Mouse (Mus musculus) mature B cell (primary cell): Measurements from ENCODE around the gene Bmp6.

Experiments used
- in situ Hi-C: fragments of 300-500 bp; cut with MboI; formaldehyde crosslinking; loops from 2 replicates; pipeline ENCODE4 v1.14.3; 2019

Bmp6 gene

GRCm38 (mm10) chr13:38353420-38354255, 8.7 kb downstream of the Bmp6 start:
- in situ Hi-C loops: no loop called here

GRCm38 (mm10) chr13:38354284-38354683, 9.4 kb downstream of the Bmp6 start:
- in situ Hi-C loops: no loop called here

- in situ Hi-C loops: no loop called here
These were observed 14.1 kb downstream of the Bmp6 start for GRCm38 (mm10) chr13:38359045-38359444.

- in situ Hi-C loops: no loop called here
These were observed 17.8 kb downstream of the Bmp6 start for GRCm38 (mm10) chr13:38362751-38363150.

GRCm38 (mm10) chr13:38363869-38364268, 19.0 kb downstream of the Bmp6 start:
- in situ Hi-C loops: no loop called here

GRCm38 (mm10) chr13:38369624-38370023, 24.7 kb downstream of the Bmp6 start:
- in situ Hi-C loops: no loop called here

- in situ Hi-C loops: no loop called here
These were observed 31.2 kb downstream of the Bmp6 start for GRCm38 (mm10) chr13:38376071-38376470.

GRCm38 (mm10) chr13:38377355-38377754, 32.4 kb downstream of the Bmp6 start:
- in situ Hi-C loops: no loop called here

- in situ Hi-C loops: no loop called here
These were observed 34.9 kb downstream of the Bmp6 start for GRCm38 (mm10) chr13:38379806-38380205.

GRCm38 (mm10) chr13:38386035-38386559, 41.2 kb downstream of the Bmp6 start:
- in situ Hi-C loops: no loop called here

GRCm38 (mm10) chr13:38387453-38388040, 42.6 kb downstream of the Bmp6 start:
- in situ Hi-C loops: no loop called here

- in situ Hi-C loops: no loop called here
These were observed 48.5 kb downstream of the Bmp6 start for GRCm38 (mm10) chr13:38393444-38393843.

- in situ Hi-C loops: no loop called here
These were observed 50.1 kb downstream of the Bmp6 start for GRCm38 (mm10) chr13:38395026-38395425.

GRCm38 (mm10) chr13:38397007-38397545, 52.2 kb downstream of the Bmp6 start:
- in situ Hi-C loops: no loop called here

GRCm38 (mm10) chr13:38398658-38399057, 53.8 kb downstream of the Bmp6 start:
- in situ Hi-C loops: no loop called here

GRCm38 (mm10) chr13:38400662-38401061, 55.8 kb downstream of the Bmp6 start:
- in situ Hi-C loops: no loop called here

GRCm38 (mm10) chr13:38407611-38408315, 62.9 kb downstream of the Bmp6 start:
- in situ Hi-C loops: no loop called here

GRCm38 (mm10) chr13:38408636-38409035, 63.7 kb downstream of the Bmp6 start:
- in situ Hi-C loops: no loop called here

- in situ Hi-C loops: no loop called here
These were observed 65.5 kb downstream of the Bmp6 start for GRCm38 (mm10) chr13:38410322-38410865.

- in situ Hi-C loops: no loop called here
These were observed 74.9 kb downstream of the Bmp6 start for GRCm38 (mm10) chr13:38419781-38420180.

- in situ Hi-C loops: no loop called here
These were observed 77.6 kb downstream of the Bmp6 start for GRCm38 (mm10) chr13:38422491-38422890.

- in situ Hi-C loops: no loop called here
These were observed 80.4 kb downstream of the Bmp6 start for GRCm38 (mm10) chr13:38425294-38425693.
